Mouse (Mus musculus) hindbrain, embryonic 16.5 days (tissue): ENCODE results near the gene Syngr4. TPM values are rescaled to one million over a fixed set of nuclear protein-coding genes. Genes with fewer than 3 reads are reported as not detected.

Experiments used
- polyA plus RNA-seq: library from polyadenylated mRNA; unstranded; fragments of >200 nt; fragmentation: Nextera tagmentation; extraction: Ambion mirVana; gene quantifications from 2 replicates; pipeline ENCODE4 v1.2.1, GENCODE M21; 2015

The Syngr4 gene
- polyA plus RNA-seq, 1 experiment from 2014 or later, result not detected

Other genes starting within 250 kb of the Syngr4 start
- 0.09 and 0.19 TPM in 2 replicates for gene Fut2, start 230.3 kb downstream of the Syngr4 start, polyA plus RNA-seq
- gene Ntn5, start 212.7 kb downstream of the Syngr4 start, polyA plus RNA-seq, result 0.84 and 0.94 TPM in 2 replicates
- 0.43 and 0.45 TPM in 2 replicates for gene Sec1, start 202.3 kb downstream of the Syngr4 start, polyA plus RNA-seq
- 63.8 and 68.2 TPM in 2 replicates for gene Car11, start 196.9 kb downstream of the Syngr4 start, polyA plus RNA-seq
- 3.2 and 3.3 TPM in 2 replicates for gene Dbp, start 191.6 kb downstream of the Syngr4 start, polyA plus RNA-seq
- gene Rpl18, start 181.3 kb downstream of the Syngr4 start, polyA plus RNA-seq, result 508 and 537 TPM in 2 replicates
- 23.9 and 28.3 TPM in 2 replicates for gene Sphk2, start 178.7 kb downstream of the Syngr4 start, polyA plus RNA-seq
- gene Fam83e, start 175.5 kb downstream of the Syngr4 start, polyA plus RNA-seq, result 0.37 and 0.44 TPM in 2 replicates
- gene Spaca4, start 170.9 kb downstream of the Syngr4 start, polyA plus RNA-seq, result not detected in 2 replicates
- gene Lmtk3, start 113.0 kb downstream of the Syngr4 start, polyA plus RNA-seq, result 17.2 and 21.3 TPM in 2 replicates
- gene Sult2b1, start 112.0 kb downstream of the Syngr4 start, polyA plus RNA-seq, result 5.1 and 6.6 TPM in 2 replicates
- gene Cyth2, start 82.1 kb downstream of the Syngr4 start, polyA plus RNA-seq, result 243 TPM in 2 replicates
- gene Kcnj14, start 71.9 kb downstream of the Syngr4 start, polyA plus RNA-seq, result 1.2 TPM in 2 replicates
- gene Grwd1, start 65.8 kb downstream of the Syngr4 start, polyA plus RNA-seq, result 44.0 and 46.7 TPM in 2 replicates
- 54.5 and 55.7 TPM in 2 replicates for gene Kdelr1, start 23.9 kb downstream of the Syngr4 start, polyA plus RNA-seq
- 3.3 and 3.4 TPM in 2 replicates for gene Grin2d, start 18.3 kb downstream of the Syngr4 start, polyA plus RNA-seq
- 6.5 and 8.2 TPM in 2 replicates for gene Tmem143, start 227 bp upstream of the Syngr4 start, polyA plus RNA-seq
- gene Emp3, start 24.7 kb upstream of the Syngr4 start, polyA plus RNA-seq, result 33.2 and 39.9 TPM in 2 replicates
- gene Ccdc114, start 27.4 kb upstream of the Syngr4 start, polyA plus RNA-seq, result 6.6 and 8.7 TPM in 2 replicates
- gene Abcc6, start 133.6 kb upstream of the Syngr4 start, polyA plus RNA-seq, result 0.53 and 1.0 TPM in 2 replicates
- gene Nomo1, start 137.0 kb upstream of the Syngr4 start, polyA plus RNA-seq, result 47.3 TPM in 2 replicates
- gene Kcnj11, start 204.1 kb upstream of the Syngr4 start, polyA plus RNA-seq, result 3.5 and 3.7 TPM in 2 replicates